12 mouse cellular contexts compared by ENCODE assay signal in genomic region chr1:153667244-153667727, GRCm38 (mm10). TPM values are rescaled to one million over a fixed set of nuclear protein-coding genes. Genes with fewer than 3 reads are reported as not detected.
DNase-seq lines count a peak whose midpoint lies in the region; ATAC-seq and TF ChIP-seq lines count a peak whose summit lies in the region.
"Had no signal": no experiment of that assay in that cellular context is flagged by ENCODE, and none has a peak within 500 bp of the region (broad histone marks: within the 10 kb centered on the region; RNA-seq: fewer than 3 reads in every experiment).

No protein-coding gene starts in this region.

- no peak for TF ChIP-seq CTCF in left cerebral cortex, adult 2 months (IDR thresholded peaks at IDR 0.05)
- TF ChIP-seq CTCF in forebrain, postnatal 0 days (IDR thresholded peaks at IDR 0.05; ENCODE audit: low read depth): no peak
- TF ChIP-seq CTCF in midbrain, postnatal 0 days (IDR thresholded peaks at IDR 0.05): no peak

- H3K36me3 ChIP-seq in forebrain, postnatal 0 days (ENCODE audit: insufficient read depth): no peaks in the 10 kb centered on the region
- no peaks in the 10 kb centered on the region for H3K36me3 ChIP-seq in midbrain, postnatal 0 days (ENCODE audit: insufficient read depth, low read length)

- no peak for ATAC-seq in forebrain, postnatal 0 days
- ATAC-seq in midbrain, postnatal 0 days (ENCODE audit: low FRiP score): no peak
- ATAC-seq in CD4-positive, CD25-positive, alpha-beta regulatory T cell, adult 4 months: no peak

- no peak overlapping the region for H3K27ac ChIP-seq in left cerebral cortex, adult 2 months
- no peak overlapping the region for H3K27ac ChIP-seq in forebrain, postnatal 0 days (ENCODE audit: low read depth, low read length)
- H3K27ac ChIP-seq in midbrain, postnatal 0 days (ENCODE audit: low read depth, low read length): no peak overlapping the region

- no peak for DNase-seq in left cerebral cortex, adult 2 months (ENCODE audit: extremely low spot score in 1 of 2, low spot score in 2 of 2)
- DNase-seq in left cerebral cortex, postnatal 10 days (ENCODE audit: extremely low spot score in 1 of 2, low spot score in 2 of 2): no peak
- DNase-seq in cerebellum, adult 9-10 months: peak; percentile 94
- no peak for DNase-seq in forebrain, postnatal 0 days
- no peak for DNase-seq in midbrain, postnatal 0 days (ENCODE audit: low spot score)
- no peak for DNase-seq in adrenal gland, adult 2 months
- no peak for DNase-seq in ovary, postnatal 14 days (ENCODE audit: low spot score)
- DNase-seq: adrenal gland, adult 8-10 months; lung, adult 18-20 months had no signal

- intact Hi-C loops in left cerebral cortex, adult 2 months (cut with DNase I): no loop called here
- intact Hi-C loops in left cerebral cortex, postnatal 10 days (cut with DNase I): no loop called here

- H3K27me3 ChIP-seq in forebrain, postnatal 0 days (ENCODE audit: insufficient read depth, low read length): no peaks in the 10 kb centered on the region
- H3K27me3 ChIP-seq in midbrain, postnatal 0 days (ENCODE audit: insufficient read depth, low read length): no peaks in the 10 kb centered on the region

- H3K9ac ChIP-seq in forebrain, postnatal 0 days: 0 out of 2 replicates have a peak overlapping the region, but pooled peaks have one; percentile 22
- H3K9ac ChIP-seq in midbrain, postnatal 0 days (replicated peaks; ENCODE audit: low read length, poor library complexity, severe bottlenecking): no peak overlapping the region

- WGBS in forebrain, postnatal 0 days: 57% methylated on average over 4 of the region's 4 CpGs
- 70% methylated on average over 4 of the region's 4 CpGs for WGBS in midbrain, postnatal 0 days

- peak overlapping the region; percentile 11; the same call in 1 of the 2 replicates for H3K4me3 ChIP-seq in left cerebral cortex, adult 2 months
- H3K4me3 ChIP-seq in forebrain, postnatal 0 days (ENCODE audit: low read depth, low read length): peak overlapping the region; percentile 31; the same call in 1 of the 2 replicates
- peak overlapping the region; percentile 31; the same call in 1 of the 2 replicates for H3K4me3 ChIP-seq in midbrain, postnatal 0 days (ENCODE audit: low read depth, low read length)

- no peaks in the 10 kb centered on the region for H3K9me3 ChIP-seq in forebrain, postnatal 0 days (ENCODE audit: low read length)
- H3K9me3 ChIP-seq in midbrain, postnatal 0 days (ENCODE audit: low read length): no peaks in the 10 kb centered on the region

- peak overlapping the region; percentile 44 for H3K4me2 ChIP-seq in forebrain, postnatal 0 days (ENCODE audit: low read depth)
- peak overlapping the region; percentile 54 for H3K4me2 ChIP-seq in midbrain, postnatal 0 days (ENCODE audit: low read depth, low read length, poor library complexity, severe bottlenecking)

- H3K4me1 ChIP-seq in forebrain, postnatal 0 days (ENCODE audit: insufficient read depth): peaks cover 27% of the 10 kb centered on the region; the same call in 1 of the 2 replicates
- H3K4me1 ChIP-seq in midbrain, postnatal 0 days (ENCODE audit: insufficient read depth, low read length): peaks cover 40% of the 10 kb centered on the region

RNA-seq across cellular contexts. Expression of gene Rgs8, which starts 14.5 kb away (rescaled TPM):
- total RNA-seq in left cerebral cortex, adult 2 months (2021): 10 to 100 TPM; 61.1 to 63.2 TPM
- 10 to 100 TPM; 24.3 to 34.0 TPM for total RNA-seq in left cerebral cortex, postnatal 10 days (2021)
- total RNA-seq in forebrain, postnatal 0 days (2014; rRNA removed): 19.3 and 22.7 TPM in 2 replicates
- 12.0 and 16.6 TPM in 2 replicates for polyA plus RNA-seq in forebrain, postnatal 0 days (2015; fragmentation: Nextera tagmentation; extraction: Ambion mirVana)
- 40.7 and 68.0 TPM in 2 replicates for total RNA-seq in midbrain, postnatal 0 days (2014; rRNA removed)
- 31.1 and 32.1 TPM in 2 replicates for polyA plus RNA-seq in midbrain, postnatal 0 days (2015; fragmentation: Nextera tagmentation; extraction: Ambion mirVana)
- total RNA-seq in adrenal gland, adult 2 months (2021): under 1 TPM in 1 of 2 experiments, not detected in 1; 0.10 TPM
- polyA plus RNA-seq in adrenal gland, adult 2 months (2012; rRNA removed): 0.02 TPM in 2 replicates
- polyA plus RNA-seq in CD4-positive, CD25-positive, alpha-beta regulatory T cell, adult 4 months (2017; shearing (Covaris generic)): under 1 TPM in 1 of 2 experiments, not detected in 1; 0.22 TPM
- total RNA-seq: heart, adult 8-10 months had no signal
- polyA plus RNA-seq: urinary bladder, adult 2 months had no signal

Comparison
In these comparisons a context has a peak if more than half of its experiments do, and no peak if none do; other contexts are left out.
1. RNA of gene Rgs8, which starts 14.5 kb away (total RNA-seq): 61.1 to 63.2 TPM in left cerebral cortex, adult 2 months, 40.7 to 68.0 TPM in midbrain, postnatal 0 days, 24.3 to 34.0 TPM in left cerebral cortex, postnatal 10 days and 19.3 to 22.7 TPM in forebrain, postnatal 0 days; 0.10 TPM in adrenal gland, adult 2 months; every median in the first group is over 10 times any median in the second.
2. Peak in every context shown above with its lines, with median percentiles within 50 percentile points of each other: H3K4me3 ChIP-seq.